Mouse (Mus musculus) monocyte, adult 59 days (primary cell): ENCODE measurements around the gene Wfdc6b. TPM values are rescaled to one million over a fixed set of nuclear protein-coding genes. Genes with fewer than 3 reads are reported as not detected.

Source experiments
- total RNA-seq, 2 experiments: library from RNA; stranded (reverse); gene quantifications; one replicate each; pipeline ENCODE4 v1.2.4; 2023

Gene Wfdc6b
- total RNA-seq: not detected

GRCm38 (mm10) chr2:164613471-164613870 is at the start of gene Wfdc6b, which contains the start of gene Wfdc8:
Wfdc6b (plus strand) TSS chr2:164613522.
Wfdc8 (minus strand) TSS chr2:164613626.

GRCm38 (mm10) chr2:164573359-164573758 is 40.0 kb upstream of the Wfdc6b start, which contains the start of gene Spint3:
Spint3 (minus strand) TSS chr2:164573459.

GRCm38 (mm10) chr2:164585025-164585725 is 28.1 kb upstream of the Wfdc6b start, which contains the start of gene Wfdc6a:
Wfdc6a (minus strand) TSS chr2:164585447.

GRCm38 (mm10) chr2:164593494-164593893 is 19.8 kb upstream of the Wfdc6b start, which contains the start of gene Eppin:
Eppin (minus strand) TSS chr2:164593594.

GRCm38 (mm10) chr2:164638696-164639095 is 25.4 kb downstream of the Wfdc6b start, which contains the start of gene Wfdc16:
Wfdc16 (minus strand) TSS chr2:164638796.

DNA sequence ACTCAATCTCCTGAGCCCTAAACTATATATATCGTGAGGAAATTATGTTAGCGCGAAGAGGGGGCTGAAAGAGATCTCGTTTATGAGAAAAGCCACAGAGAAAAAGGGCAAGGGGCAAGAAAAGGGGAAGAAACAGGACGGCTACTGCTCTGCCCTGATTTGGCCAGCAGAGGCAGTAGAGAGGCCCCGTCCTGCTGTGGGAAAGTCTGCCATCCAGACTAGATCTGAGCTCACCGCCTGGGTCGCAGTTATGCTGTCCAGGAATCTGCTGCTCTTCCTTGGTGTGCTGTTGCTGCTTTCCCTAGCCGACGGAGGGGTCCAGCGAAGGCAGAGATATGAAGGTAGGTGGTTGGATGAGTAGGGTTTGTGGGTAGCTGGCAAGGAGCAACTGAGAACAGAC is 42.5 kb downstream of the Wfdc6b start, which contains the start of gene Wfdc10:
TSS of gene Wfdc10 (plus strand) at position 189 of the 400 bp plus-strand sequence.

DNA sequence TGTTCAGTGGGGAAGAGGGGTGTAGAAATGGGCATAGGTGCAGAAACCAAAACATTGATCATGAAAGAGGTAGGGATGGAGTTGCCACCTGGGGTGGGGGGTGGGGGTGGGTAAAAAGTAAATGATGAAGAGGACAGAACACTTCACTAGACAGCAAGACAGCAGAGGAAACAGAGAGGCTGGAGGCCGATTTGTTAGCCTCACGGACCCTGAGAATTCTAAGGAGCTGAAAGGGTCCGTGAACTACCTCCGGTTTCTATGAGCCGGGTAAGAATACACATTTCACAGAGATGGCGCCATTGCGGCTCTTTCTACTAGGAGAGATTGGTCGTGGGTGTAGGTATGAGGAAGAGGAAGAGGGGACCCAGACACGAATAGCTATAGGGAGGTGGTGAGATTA is 43.2 kb downstream of the Wfdc6b start, which contains the start of gene Wfdc9:
TSS of gene Wfdc9 (minus strand) at position 101 of the 400 bp plus-strand sequence.

Other genes with a start within 250 kb of the Wfdc6b start
- 100 to 1,000 TPM; 227 to 229 TPM for gene Slpi, start 224.4 kb upstream of the Wfdc6b start, total RNA-seq
- gene Rbpjl, start 210.4 kb upstream of the Wfdc6b start, total RNA-seq: not detected
- not detected for gene Matn4, start 208.4 kb upstream of the Wfdc6b start, total RNA-seq
- gene Sdc4, start 169.6 kb upstream of the Wfdc6b start, total RNA-seq: 10 to 100 TPM; 13.2 to 13.8 TPM
- gene Sys1, start 156.6 kb upstream of the Wfdc6b start, total RNA-seq: 10 to 100 TPM; 35.5 to 36.0 TPM
- 10 to 100 TPM; 10.9 to 12.8 TPM for gene Gm20458, start 152.6 kb upstream of the Wfdc6b start, total RNA-seq
- gene Trp53tg5, start 139.8 kb upstream of the Wfdc6b start, total RNA-seq: not detected
- gene Dbndd2, start 127.4 kb upstream of the Wfdc6b start, total RNA-seq: 10 to 100 TPM; 11.1 to 19.7 TPM
- gene Pigt, start 116.0 kb upstream of the Wfdc6b start, total RNA-seq: 10 to 100 TPM; 74.5 to 76.9 TPM
- gene Wfdc2, start 51.1 kb upstream of the Wfdc6b start, total RNA-seq: not detected
- gene Spint3, start 40.1 kb upstream of the Wfdc6b start, total RNA-seq: not detected
- gene Wfdc6a, start 28.1 kb upstream of the Wfdc6b start, total RNA-seq: not detected
- not detected for gene Eppin, start 19.9 kb upstream of the Wfdc6b start, total RNA-seq
- gene Wfdc8, start 104 bp downstream of the Wfdc6b start, total RNA-seq: not detected
- not detected for gene Wfdc16, start 25.3 kb downstream of the Wfdc6b start, total RNA-seq
- not detected for gene Wfdc10, start 42.5 kb downstream of the Wfdc6b start, total RNA-seq
- gene Wfdc9, start 43.1 kb downstream of the Wfdc6b start, total RNA-seq: not detected
- gene Wfdc11, start 60.6 kb downstream of the Wfdc6b start, total RNA-seq: not detected
- gene Wfdc13, start 71.6 kb downstream of the Wfdc6b start, total RNA-seq: not detected
- not detected for gene Spint4, start 85.0 kb downstream of the Wfdc6b start, total RNA-seq
- not detected for gene Spint5, start 101.8 kb downstream of the Wfdc6b start, total RNA-seq
- gene Wfdc3, start 132.4 kb downstream of the Wfdc6b start, total RNA-seq: not detected
- gene Dnttip1, start 132.5 kb downstream of the Wfdc6b start, total RNA-seq: 10 to 100 TPM; 32.0 to 44.8 TPM
- gene Ube2c, start 156.4 kb downstream of the Wfdc6b start, total RNA-seq: 1 to 10 TPM; 3.0 TPM
- not detected for gene Tnnc2, start 166.4 kb downstream of the Wfdc6b start, total RNA-seq
- gene Snx21, start 172.3 kb downstream of the Wfdc6b start, total RNA-seq: 10 to 100 TPM; 12.5 to 16.9 TPM
- gene Acot8, start 191.4 kb downstream of the Wfdc6b start, total RNA-seq: 10 to 100 TPM; 29.8 to 33.3 TPM
- gene Zswim3, start 191.6 kb downstream of the Wfdc6b start, total RNA-seq: 1 to 10 TPM; 2.8 to 3.1 TPM
- 1 to 10 TPM; 4.7 to 5.0 TPM for gene Zswim1, start 209.2 kb downstream of the Wfdc6b start, total RNA-seq
- gene Spata25, start 215.0 kb downstream of the Wfdc6b start, total RNA-seq: 1 to 10 TPM in 1 of 2 experiments, not detected in 1; 1.2 TPM
- gene Ctsa, start 219.4 kb downstream of the Wfdc6b start, total RNA-seq: 100 to 1,000 TPM; 707 to 727 TPM
- 1 to 10 TPM; 8.6 to 9.2 TPM for gene Neurl2, start 219.9 kb downstream of the Wfdc6b start, total RNA-seq
- gene Pltp, start 244.2 kb downstream of the Wfdc6b start, total RNA-seq: 100 to 1,000 TPM; 140 to 168 TPM